Mouse (Mus musculus): ENCODE measurements around the gene Mab21l3.
"Not testable (repeated sequence)": the region's sequence is repeated elsewhere in the genome, so short reads cannot be mapped to it uniquely, and the experiment has no call there.

Gene Mab21l3

DNA sequence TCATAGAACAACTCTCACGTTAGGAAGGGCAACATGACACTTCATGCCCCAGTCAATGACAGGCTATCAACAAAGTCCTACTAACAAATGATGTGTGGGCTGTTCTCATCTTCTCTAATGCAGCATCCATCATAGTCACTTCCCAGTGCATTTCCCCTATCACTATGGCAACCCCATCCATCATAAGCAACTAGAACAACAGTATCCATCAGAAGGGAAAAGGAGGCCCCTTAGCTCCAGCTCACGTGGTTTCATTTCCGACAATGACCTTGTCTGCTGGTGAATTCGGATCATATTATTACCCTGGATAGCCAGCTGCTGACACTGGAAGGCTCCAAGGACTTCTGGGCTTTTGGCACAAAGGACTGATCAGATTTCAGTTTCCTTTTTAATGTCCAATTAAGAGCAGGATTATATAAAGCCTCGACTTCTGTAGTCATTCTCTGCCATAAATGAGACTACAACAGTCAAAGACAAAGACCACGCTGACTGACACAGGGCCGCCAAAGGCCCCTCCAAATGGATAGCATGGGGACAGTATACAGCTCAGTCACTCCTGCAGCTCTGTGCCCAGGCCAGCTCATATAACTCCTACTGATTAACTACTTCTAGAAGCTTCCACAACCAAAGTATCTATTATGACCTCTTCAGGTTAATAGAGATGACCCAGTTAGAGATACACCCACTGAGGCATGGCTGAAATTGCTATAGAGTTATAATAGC lies 6.2 kb downstream of the Mab21l3 start:
- DNase-seq (ENCODE audit: extremely low spot score), result no peak

DNA sequence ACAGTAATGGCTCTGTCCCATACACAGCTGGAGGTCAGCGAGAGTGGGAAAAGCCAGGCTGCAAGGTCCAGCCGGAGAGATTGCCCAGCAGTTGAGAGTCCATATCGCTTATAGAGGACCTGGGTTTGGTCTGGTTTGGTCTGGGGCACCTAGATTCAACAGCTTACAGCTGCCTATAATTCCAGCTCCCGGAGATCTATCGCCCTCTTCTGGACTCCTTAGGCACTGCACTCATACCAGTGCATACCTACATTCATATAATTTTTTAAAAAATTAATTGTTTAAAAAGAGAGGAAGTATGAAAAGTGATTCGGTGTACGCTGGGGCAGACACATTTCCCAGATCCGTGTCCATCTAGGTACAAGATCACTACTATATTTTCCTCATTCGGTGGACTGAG lies 9.4 kb downstream of the Mab21l3 start:
- DNase-seq (ENCODE audit: extremely low spot score), result no peak

DNA sequence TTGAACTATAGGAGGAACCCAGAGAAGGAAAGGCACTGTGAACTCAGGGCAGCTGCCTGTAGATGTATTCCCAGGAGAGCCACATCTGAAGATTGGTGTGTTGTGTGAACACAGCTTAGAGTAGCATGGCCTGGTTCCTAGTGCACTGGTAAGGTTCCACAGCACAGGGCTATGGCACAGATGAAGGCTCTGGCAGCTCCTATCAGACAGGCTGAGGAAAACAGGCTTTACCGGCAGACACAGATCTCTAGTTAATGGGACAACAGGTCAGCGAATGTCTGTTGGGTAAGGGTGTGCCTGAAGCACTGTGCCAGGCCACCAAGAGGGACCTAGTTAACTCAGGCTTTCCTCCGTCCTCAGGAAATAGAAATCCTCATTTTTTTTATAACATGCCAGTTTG lies 11.8 kb downstream of the Mab21l3 start:
- DNase-seq (ENCODE audit: extremely low spot score), result no peak

DNA sequence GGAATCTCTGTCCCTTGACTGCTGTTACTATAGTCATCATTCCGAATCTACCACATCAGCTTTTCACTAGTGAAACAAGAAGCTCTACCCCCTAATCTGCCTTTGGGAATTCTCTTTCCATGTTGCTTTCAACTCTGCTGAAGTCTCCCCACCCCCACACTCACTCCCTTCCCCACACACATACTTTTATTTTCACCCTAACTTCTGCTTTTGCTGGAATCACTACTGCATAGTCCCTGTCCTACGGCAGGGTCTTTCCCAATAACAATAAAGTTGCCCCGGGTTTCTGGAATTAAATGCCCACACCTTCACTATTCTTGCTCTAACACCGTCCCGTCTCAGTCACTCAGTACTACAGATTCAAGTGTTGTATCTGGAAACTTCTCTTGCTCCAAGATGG lies 12.2 kb downstream of the Mab21l3 start:
- DNase-seq (ENCODE audit: extremely low spot score), result no peak

DNA sequence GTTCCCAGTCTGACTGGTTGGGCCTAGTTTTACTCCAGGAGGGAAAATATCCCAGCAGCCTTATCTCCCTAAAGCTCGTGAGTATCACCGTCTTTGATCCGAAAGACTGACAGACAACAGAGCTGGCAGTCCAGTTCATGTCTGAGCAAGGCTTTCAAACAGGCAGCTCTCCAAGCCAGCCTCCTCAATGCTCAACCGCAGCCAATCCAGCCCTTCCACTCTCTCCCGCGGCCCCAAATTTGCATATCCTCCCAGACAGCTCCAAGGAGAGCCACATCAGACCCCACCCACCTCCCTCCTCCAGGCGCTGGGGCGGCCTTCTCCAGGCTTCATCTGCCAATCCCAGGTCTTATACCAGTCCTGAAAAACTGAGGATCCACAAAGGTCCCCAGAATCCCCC lies 12.7 kb downstream of the Mab21l3 start:
- peak; percentile 88 for DNase-seq (ENCODE audit: extremely low spot score)

DNA sequence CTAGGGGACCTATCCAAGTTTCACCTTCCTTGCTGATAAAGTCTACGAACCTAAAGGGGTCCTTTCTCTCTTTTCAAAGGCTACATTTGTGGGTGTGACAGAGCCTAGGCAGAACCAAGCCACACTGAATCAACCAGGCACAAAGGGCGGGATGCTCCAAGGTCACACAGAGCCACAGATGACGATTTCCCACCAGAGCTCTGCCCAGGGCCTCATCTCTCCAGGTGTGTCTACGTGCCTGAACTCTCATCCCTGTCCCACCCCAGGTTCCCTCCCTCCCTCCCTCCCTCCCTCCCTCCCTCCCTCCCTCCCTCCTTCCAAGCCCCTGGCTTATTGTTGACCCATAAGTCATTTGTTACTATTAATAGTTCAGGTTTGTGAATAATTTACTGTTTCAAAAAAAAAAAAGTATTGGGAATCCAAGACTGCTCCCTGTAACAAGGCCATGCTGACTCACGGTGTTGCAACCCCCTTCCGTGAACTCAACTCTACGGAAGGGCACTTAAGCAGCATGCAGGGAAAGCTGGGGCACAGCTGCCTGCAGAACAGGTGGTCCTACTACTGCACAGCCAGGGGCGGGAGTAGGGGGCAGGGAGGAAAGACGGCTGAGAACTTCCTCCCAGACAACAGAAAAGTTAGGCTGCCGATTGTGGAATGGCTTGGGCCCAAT lies 17.4 kb downstream of the Mab21l3 start:
- DNase-seq (ENCODE audit: extremely low spot score), result no peak

DNA sequence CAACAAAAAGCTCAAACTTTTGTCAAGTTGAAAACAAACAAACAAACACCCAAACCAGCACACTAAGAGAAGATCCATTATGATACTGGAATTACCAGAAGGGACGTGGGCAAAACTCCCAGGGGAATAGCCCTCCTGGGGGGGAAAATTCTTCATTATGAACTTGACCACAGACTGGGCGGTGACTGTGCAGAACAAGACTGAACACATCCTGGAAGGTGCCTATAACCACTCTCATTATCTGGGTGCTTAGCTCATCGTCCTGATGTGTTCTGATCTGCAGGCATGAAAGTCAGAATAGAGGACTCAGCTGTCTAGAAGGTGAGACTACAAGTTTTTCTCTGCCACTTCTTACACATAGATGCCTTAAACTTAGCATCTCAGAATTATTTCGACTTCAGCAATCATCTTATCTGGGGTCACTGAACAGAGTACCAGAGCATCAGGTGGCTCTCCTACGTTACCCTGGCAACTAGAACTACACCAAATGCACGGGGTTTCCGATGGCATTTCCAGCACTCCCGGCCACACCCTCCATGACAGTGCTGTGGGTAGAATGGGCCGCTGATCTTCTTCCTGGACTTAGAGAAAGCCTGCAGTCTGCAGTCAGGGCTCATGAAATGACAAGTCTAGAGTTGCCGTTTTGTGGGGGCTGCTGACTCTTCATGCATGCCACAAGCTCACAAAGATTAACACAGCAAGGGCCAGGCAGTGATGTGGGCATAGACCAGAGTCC lies 18.7 kb downstream of the Mab21l3 start:
- DNase-seq (ENCODE audit: extremely low spot score), result no peak

DNA sequence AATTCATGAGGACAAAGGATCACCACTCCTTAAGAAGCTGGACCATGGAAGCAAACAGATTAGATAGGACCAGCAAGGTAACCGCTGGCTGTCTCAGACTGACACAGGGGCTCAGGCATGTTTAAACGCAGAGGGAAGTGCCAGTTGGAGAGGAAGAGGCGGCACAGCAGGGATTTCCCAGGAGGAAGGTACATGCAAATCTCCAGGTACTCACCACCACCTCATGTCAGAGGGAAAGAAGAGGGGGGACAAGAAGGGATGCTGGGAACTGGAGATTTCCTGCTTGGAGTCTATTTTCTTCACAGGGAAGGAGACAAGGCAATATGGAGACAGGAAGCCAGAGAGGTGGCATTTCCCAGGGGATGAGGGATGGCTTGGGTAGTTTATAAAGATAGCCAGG lies 20.2 kb downstream of the Mab21l3 start:
- no peak for DNase-seq (ENCODE audit: extremely low spot score)

DNA sequence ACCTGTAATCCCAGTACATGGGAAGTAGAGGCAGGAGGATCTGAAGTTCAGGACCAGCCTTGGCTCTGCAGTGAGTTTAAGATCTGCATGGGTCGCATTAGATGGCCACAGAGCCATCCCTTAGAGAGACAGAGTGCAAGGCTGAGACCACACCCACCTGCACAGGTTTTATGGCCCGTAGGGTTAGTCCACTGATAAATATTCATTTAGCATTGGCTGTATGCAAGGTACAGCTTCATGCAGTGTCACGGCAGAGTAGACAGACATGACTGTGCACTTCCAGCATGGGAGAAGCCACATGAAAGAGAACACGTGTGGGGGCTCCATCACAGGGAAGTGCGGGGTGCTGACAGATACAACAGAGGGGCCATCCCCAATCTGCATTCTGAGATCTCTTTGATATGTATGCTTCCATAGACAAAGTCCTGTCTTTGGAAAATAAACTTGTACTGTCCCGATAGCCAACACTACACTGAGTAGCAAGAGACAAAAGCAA lies 21.5 kb downstream of the Mab21l3 start:
- no peak for DNase-seq (ENCODE audit: extremely low spot score)

DNA sequence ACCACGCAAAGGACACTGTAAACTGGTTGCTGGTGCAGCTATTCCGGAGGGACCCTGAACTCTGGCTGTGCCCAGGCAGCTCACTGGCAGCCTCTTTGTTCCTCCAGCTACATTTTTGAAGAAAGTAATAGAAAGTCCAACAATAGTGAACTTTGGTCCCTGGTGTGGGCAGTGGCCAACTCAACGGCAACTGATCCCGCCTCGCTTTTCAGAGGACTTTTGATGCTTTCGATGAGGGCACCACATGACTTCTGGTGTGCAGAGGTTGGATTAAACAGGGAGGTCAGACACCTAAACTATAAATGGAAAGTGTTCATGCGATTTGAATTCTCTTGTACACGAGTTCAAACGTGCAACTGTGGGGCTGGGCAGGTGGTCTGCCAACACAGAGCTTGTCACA lies 24.4 kb downstream of the Mab21l3 start:
- no peak for DNase-seq (ENCODE audit: extremely low spot score)

DNA sequence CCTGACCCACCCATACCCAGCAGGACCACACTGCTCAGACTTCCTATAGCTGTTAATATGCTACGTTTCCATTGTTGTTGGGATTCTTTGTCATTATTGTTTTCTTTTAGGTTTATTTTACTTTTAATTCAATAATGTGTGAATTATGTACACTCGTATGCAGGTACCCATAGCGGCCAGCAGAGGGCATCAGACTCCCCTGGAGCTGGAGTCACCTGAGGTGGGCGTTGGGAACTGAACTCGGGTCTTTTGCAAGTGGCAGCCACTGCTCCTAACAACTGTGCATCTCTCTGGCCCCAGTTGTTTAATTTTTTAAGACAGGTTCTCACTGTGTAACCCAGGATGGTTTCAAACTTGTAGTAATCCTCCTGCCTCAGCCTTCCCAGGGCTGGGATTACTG lies 26.7 kb downstream of the Mab21l3 start:
- no peak for DNase-seq (ENCODE audit: extremely low spot score)

DNA sequence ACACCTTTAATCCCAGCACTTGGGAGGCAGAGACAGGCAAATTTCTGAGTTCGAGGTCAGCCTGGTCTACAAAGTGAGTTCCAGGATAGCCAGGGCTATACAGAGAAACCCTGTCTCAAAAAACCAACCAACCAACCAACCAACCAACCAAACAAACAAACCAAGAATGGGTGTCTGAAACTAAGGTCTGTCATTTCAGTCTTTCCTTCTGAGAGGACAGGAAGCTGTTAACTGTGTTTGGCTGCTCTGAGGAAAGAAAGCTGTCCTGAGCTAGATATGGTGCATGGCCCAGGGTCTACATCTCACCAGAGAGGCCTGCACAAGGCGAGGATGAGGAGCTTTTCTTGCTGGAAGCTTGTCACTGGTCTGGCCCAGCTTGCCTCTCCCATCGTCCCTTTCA lies 28.1 kb downstream of the Mab21l3 start:
- DNase-seq (ENCODE audit: extremely low spot score), result not testable (repeated sequence)

DNA sequence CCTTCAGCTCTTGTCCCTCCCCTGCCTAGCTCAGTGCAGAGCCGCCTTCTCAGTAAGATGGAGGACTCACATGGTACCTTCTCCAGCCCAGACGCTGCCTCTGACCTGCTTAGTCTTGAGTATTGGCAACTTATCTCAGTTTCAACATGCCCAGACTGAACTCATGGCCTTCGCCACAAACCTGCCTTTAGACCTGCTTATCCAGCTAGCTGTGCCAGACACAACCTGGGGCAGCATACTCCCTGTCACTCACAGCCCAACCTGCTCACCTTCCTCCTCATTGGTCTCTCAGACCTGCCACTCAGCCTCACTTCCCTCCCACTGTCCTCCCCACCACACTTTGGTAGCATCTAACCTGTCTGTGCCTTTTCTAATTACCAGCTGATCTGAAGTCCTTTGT lies 32.8 kb downstream of the Mab21l3 start:
- no peak for DNase-seq (ENCODE audit: extremely low spot score)

DNA sequence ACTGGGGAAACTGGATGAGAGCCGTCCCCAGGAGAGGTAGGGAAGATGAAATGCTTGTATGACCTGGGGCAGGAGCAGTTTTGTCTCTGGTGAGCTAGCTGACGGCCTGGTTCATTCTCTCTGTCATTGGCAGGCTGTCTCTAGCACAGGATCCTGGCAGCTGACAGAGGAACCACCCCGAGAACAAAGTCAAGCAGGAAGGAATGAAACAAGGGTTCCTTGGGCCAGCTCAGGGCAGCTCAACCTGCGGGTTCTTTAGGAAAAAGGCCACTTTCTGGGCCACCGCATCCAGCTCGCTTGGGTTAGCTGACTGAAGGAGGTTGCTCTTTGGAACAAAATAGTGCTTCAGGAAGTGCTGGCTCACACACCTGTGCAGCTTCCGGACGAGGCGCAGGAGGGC lies 34.0 kb downstream of the Mab21l3 start:
- DNase-seq (ENCODE audit: extremely low spot score), result no peak

DNA sequence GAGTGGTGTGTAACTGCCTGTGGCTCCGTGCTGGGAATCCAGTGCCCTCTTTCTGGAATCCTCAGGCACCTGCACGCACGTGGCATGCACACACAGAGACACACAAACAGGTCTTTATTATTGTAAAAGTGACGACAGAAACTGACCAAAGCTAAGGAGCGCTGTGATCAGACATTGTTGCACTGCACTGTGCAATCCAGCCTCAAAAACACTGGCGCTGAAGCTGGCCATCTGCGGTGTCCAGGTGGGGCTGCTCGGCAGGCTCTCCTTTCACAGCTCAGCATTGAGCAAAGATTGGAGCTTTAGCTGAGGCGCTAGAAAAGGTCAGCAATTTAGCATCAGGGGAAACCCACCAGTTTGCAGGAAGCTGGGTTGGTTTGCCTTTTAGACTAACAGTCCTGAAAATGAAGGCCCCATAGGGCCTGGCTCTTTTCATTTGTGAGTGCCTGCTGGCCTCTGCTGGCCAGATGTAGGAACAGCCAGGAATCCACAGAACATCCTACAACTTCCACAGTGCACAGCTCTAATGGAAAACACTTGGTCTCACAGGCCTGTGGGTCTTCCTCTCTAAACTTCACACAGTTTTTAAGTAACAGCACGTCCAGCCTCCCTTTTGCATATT lies 36.3 kb downstream of the Mab21l3 start:
- peak; percentile 70 for DNase-seq (ENCODE audit: extremely low spot score)

DNA sequence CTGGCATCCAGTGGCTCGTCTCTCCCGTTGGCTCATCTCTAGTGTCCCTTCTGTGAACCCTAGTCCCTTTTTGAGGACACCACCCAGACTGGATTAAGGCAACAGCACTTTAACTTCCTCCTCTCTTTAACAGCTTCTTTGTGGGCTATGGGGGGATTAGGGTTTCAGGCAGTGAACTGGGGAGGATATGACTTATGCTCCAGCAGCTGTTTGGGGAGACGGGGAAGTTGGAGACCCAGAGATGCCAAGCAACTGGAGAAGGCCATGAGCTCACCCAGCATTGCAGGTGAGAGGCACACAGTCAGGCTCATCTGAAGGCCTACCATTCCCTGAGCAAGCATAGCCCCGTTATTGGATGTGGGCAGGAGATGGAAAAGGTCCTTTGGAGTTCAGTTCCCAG lies 36.8 kb downstream of the Mab21l3 start:
- no peak for DNase-seq (ENCODE audit: extremely low spot score)

DNA sequence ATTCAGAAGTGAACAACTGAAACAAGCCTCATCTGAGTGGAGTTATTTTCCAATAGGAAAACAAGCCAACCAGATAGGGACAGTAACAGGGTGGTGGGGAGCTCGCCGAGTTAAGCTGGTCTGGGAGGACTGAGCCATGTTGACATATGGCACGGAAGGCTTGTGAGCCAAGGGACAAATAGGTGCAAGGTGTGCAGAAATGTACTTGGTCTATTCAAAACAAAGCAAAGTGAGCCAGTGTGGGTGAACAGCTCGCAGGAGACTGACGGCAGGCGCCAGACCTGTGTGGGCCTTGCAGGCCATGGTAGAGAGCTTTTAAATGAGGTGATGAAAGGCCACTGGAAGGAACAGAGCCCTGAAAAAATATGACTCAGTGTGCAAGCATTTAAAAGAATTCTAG lies 41.1 kb downstream of the Mab21l3 start:
- no peak for DNase-seq (ENCODE audit: extremely low spot score)

DNA sequence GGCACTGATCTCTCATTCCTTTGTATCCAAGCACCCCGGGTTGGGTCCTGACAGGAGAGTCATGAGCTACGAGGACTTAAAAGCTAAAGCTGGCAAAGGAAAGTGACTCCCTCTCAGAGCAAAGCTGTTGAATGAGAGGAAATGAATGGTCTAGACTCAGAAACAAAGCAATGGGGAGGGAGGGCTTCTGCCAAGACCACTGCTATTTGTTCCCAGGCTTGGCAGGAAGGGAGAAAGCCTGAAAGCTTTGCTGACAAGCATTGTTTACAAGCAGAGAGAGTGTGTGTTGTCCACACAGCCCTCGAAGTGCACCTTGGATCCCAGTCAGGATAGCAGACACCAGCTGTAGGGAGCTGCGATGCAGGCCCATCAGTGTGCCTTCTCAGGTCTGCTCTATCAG lies 41.8 kb downstream of the Mab21l3 start:
- DNase-seq (ENCODE audit: extremely low spot score), result no peak

DNA sequence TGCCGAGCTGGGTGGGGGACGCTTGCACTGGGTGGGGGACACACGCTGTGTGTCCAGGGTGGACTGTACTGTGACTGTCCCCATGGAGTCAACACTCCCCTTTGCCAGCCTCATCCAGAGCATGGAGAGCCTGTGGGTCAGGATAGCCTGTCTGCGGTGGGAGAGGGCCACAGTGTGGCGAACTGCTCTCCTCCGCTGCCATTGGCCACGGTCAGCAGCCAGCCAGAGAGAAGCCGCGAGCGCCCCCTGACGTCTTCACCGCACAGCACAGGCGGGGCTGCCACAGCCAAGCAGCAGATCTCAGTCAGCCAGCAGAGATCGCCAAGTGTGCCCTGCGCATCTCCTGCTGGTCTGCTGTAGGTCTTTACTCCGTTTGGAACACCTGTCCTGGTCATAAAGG lies 42.6 kb downstream of the Mab21l3 start:
- peak; percentile 92 for DNase-seq (ENCODE audit: extremely low spot score)

DNA sequence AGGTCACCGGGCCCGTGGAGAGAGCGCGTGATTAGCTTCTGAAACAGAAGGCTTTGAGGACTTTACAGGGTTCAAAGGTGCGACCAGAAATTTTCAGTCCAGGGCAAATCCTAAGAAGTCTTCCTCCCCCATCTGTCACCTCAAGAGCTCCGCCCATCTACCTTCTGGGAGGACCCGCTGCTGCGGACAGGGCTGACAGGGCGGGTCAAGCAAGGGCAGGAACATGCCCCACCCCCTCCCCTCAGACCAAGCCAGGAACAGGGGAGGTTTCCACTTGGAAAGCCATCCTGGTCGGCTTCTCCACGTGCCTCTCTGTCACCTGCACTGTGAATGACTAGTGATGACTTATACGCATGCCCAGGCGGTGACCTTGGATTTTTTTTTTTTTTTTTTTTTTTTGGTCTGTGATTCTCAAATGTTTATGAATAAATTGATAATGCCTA lies 43.2 kb downstream of the Mab21l3 start:
- peak; percentile 76 for DNase-seq (ENCODE audit: extremely low spot score)

DNA sequence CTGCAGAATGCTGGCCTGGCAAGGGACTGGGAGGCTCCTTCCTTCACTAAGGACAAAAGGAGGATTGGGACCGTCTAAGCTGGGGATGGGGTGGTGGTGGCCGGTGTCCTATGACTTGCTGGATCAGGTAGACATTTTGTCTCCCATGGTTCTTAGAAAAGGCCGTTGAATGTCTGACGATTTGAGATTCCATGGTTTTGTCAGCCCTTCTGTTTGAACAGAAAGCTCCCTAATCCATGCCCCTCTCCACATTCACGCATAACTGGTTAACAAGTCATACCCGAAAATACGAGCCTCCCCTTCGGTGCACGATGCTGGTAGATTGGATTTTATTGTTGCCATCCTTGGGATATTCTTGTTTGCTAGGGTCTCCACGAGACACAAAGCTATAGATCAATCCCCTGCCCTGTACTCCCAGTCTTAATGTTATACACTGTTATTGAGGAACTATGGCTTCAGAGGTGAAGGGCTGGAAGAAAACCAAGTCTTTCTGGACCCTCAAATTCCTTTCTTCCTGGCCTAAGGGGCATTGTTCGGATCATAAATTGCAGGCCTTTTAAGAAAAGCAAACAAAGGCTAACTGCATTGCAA lies 43.7 kb downstream of the Mab21l3 start:
- DNase-seq (ENCODE audit: extremely low spot score), result peak; percentile 13

DNA sequence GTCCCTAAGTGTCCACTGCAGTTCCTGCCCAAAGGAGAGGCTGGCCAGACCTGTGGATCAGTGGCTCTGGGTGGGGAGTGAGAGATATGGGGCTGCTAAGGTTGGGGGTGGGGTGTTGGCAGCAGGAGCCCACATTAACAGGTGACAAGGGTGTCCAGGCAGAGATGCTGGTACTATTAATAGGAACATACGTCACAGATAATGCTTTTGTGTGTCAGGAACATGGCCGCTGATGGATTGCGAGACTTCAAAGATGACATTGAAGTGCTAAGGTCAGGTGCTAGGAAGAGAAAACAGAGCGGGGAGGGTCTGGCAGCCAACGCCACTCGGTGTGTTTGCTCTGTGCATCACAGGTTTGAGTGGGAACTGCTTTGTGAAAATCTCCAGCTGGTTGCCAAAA lies 44.4 kb downstream of the Mab21l3 start:
- DNase-seq (ENCODE audit: extremely low spot score), result peak; percentile 15

Measured in embryo, embryonic 9.5 days (tissue).